Mouse (Mus musculus) bone marrow, adult 2 months (tissue): ENCODE results near the gene Shbg.

Experiments used
- CTCF ChIP-seq: fragments of 200-500 bp; IDR thresholded peaks from 2 replicates; pipeline ENCODE4 v1.5.1; 2011; ENCODE audit warnings: low read length, control low read depth; ENCODE audit not compliant: control insufficient read depth, insufficient read depth
- POLR2A ChIP-seq: fragments of 200-500 bp; IDR thresholded peaks from 2 replicates; pipeline ENCODE4 v1.6.1; 2011; ENCODE audit warnings: low read depth, mild to moderate bottlenecking, control low read depth, low read length, borderline replicate concordance; ENCODE audit not compliant: control insufficient read depth

- no peak for TF ChIP-seq POLR2A
- TF ChIP-seq CTCF: no peak
Observed at GRCm38 (mm10) chr11:69585718-69586325, 31.9 kb downstream of the Shbg start.
